Mouse (Mus musculus) stomach, postnatal 0 days (tissue): ENCODE data around the gene Hdhd5.

Experiments used
- CTCF ChIP-seq: IDR thresholded peaks from 2 replicates; pipeline ENCODE4 v1.5.1; 2016; ENCODE audit warnings: antibody characterized with exemption, low read depth, mild to moderate bottlenecking, moderate library complexity
- EP300 ChIP-seq: optimal IDR thresholded peaks from 2 replicates; pipeline ENCODE3; 2016; ENCODE audit warnings: antibody characterized with exemption

GRCm38 (mm10) chr6:120572372-120572771 is 41.3 kb upstream of the Hdhd5 start:
- TF ChIP-seq CTCF: no peak
- TF ChIP-seq EP300: no peak
